Mouse (Mus musculus) Muller cell, postnatal 12 days (primary cell): ENCODE measurements at regions not wholly inside any gene's neighbourhood (a gene's known extent, or its start where the extent isn't known, plus 50 kb on each side); places are given as distances from the start of the nearest gene placed in this dataset.

Experiments used
- DNase-seq: peaks from one replicate; pipeline ENCODE4 v3.0.0-alpha.2; 2015; ENCODE audit errors: inconsistent ontology term

- DNase-seq = peak; percentile 71
Measured at GRCm38 (mm10) chr17:77096836-77097235, 1103.2 kb upstream of the Crim1 start.

GRCm38 (mm10) chr17:77099040-77099589 lies 1100.9 kb upstream of the Crim1 start:
- DNase-seq = no peak

GRCm38 (mm10) chr17:77115931-77116330 lies 1084.1 kb upstream of the Crim1 start:
- peak; percentile 92 for DNase-seq

GRCm38 (mm10) chr17:77116972-77117371 lies 1083.1 kb upstream of the Crim1 start:
- no peak for DNase-seq

- no peak for DNase-seq
Measured at GRCm38 (mm10) chr17:77118481-77118880, 1081.6 kb upstream of the Crim1 start.

- DNase-seq = no peak
Measured at GRCm38 (mm10) chr17:77127011-77127410, 1073.0 kb upstream of the Crim1 start.
